In genomic region chr15:98952751-98953400, GRCm38 (mm10) we compare ENCODE assay signal across 7 mouse cellular contexts. TPM values are rescaled to one million over a fixed set of nuclear protein-coding genes. Genes with fewer than 3 reads are reported as not detected.
DNase-seq lines count a peak whose midpoint lies in the region; ATAC-seq and TF ChIP-seq lines count a peak whose summit lies in the region.

No protein-coding gene starts in this region.

- peaks cover 25% of the 10 kb centered on the region for H3K4me1 ChIP-seq in forebrain, embryonic 15.5 days
- H3K4me1 ChIP-seq in hindbrain, embryonic 13.5 days (replicated peaks), result peaks cover 23% of the 10 kb centered on the region
- H3K4me1 ChIP-seq in liver, adult 2 months (ENCODE audit: control insufficient read depth, insufficient read depth, low read length), result no peaks in the 10 kb centered on the region; the same call in 1 of the 2 replicates
- H3K4me1 ChIP-seq in midbrain, embryonic 15.5 days, result peaks cover 27% of the 10 kb centered on the region

- peak overlapping the region; percentile 70 for H3K4me2 ChIP-seq in forebrain, embryonic 15.5 days (replicated peaks)
- 0 out of 2 replicates have a peak overlapping the region, but pooled peaks have one; percentile 68 for H3K4me2 ChIP-seq in hindbrain, embryonic 13.5 days
- peak overlapping the region; percentile 56 for H3K4me2 ChIP-seq in midbrain, embryonic 15.5 days

- H3K27me3 ChIP-seq in forebrain, embryonic 15.5 days, result no peaks in the 10 kb centered on the region
- H3K27me3 ChIP-seq in hindbrain, embryonic 13.5 days, result no peaks in the 10 kb centered on the region
- no peaks in the 10 kb centered on the region; the same call in 1 of the 2 replicates for H3K27me3 ChIP-seq in liver, adult 2 months (ENCODE audit: control insufficient read depth, insufficient read depth, low read length)
- H3K27me3 ChIP-seq in midbrain, embryonic 15.5 days (replicated peaks), result no peaks in the 10 kb centered on the region

- H3K4me3 ChIP-seq in forebrain, embryonic 15.5 days, result peak overlapping the region; percentile 98
- H3K4me3 ChIP-seq in hindbrain, embryonic 13.5 days, result peak overlapping the region; percentile 81
- peak overlapping the region; percentile 62 for H3K4me3 ChIP-seq in liver, adult 2 months (ENCODE audit: insufficient read depth, low read depth, low read length)
- H3K4me3 ChIP-seq in midbrain, embryonic 15.5 days, result peak overlapping the region; percentile 87

- peaks cover 15% of the 10 kb centered on the region for H3K36me3 ChIP-seq in forebrain, embryonic 15.5 days
- H3K36me3 ChIP-seq in hindbrain, embryonic 13.5 days, result peaks cover 15% of the 10 kb centered on the region
- no peaks in the 10 kb centered on the region for H3K36me3 ChIP-seq in liver, adult 2 months (ENCODE audit: control insufficient read depth, insufficient read depth, low read length)
- no peaks in the 10 kb centered on the region for H3K36me3 ChIP-seq in midbrain, embryonic 15.5 days (replicated peaks)

- WGBS in forebrain, embryonic 15.5 days, result under 1% methylated on average over 41 of the region's 41 CpGs
- WGBS in hindbrain, embryonic 13.5 days, result under 1% methylated on average over 41 of the region's 41 CpGs
- 1% methylated on average over 41 of the region's 41 CpGs for WGBS in liver, adult 2 months
- WGBS in midbrain, embryonic 15.5 days, result under 1% methylated on average over 41 of the region's 41 CpGs

- DNase-seq in MEL-GATA-1-ER (ENCODE audit: extremely low read depth, low read depth), result peak; percentile 39
- peak; percentile 79 for DNase-seq in adrenal gland, postnatal 10 days
- DNase-seq in liver, adult 2 months (ENCODE audit: extremely low read depth, low read depth, low spot score), result no peak
- DNase-seq in testis, postnatal 14 days (ENCODE audit: low spot score), result peak; percentile 55

- peak; percentile 38 for ATAC-seq in forebrain, embryonic 15.5 days (replicated peaks)
- peak; percentile 55 for ATAC-seq in hindbrain, embryonic 13.5 days (ENCODE audit: low FRiP score)
- peak; percentile 51 for ATAC-seq in midbrain, embryonic 15.5 days (replicated peaks)

- peak; percentile 59; the same call in 1 of the 2 replicates for TF ChIP-seq CTCF in liver, adult 2 months (IDR thresholded peaks at IDR 0.05; ENCODE audit: low read depth, low read length)

- TF ChIP-seq POLR2A in liver, adult 2 months (IDR thresholded peaks at IDR 0.05; ENCODE audit: extremely low read depth, insufficient read depth, low read length), result no peak

- H3K9ac ChIP-seq in forebrain, embryonic 15.5 days (replicated peaks), result peak overlapping the region; percentile 100
- peak overlapping the region; percentile 100 for H3K9ac ChIP-seq in hindbrain, embryonic 13.5 days
- peak overlapping the region; percentile 60 for H3K9ac ChIP-seq in liver, adult 2 months (ENCODE audit: low read depth, low read length)
- peak overlapping the region; percentile 98 for H3K9ac ChIP-seq in midbrain, embryonic 15.5 days

- no peaks in the 10 kb centered on the region for H3K9me3 ChIP-seq in forebrain, embryonic 15.5 days
- no peaks in the 10 kb centered on the region for H3K9me3 ChIP-seq in hindbrain, embryonic 13.5 days
- H3K9me3 ChIP-seq in midbrain, embryonic 15.5 days, result no peaks in the 10 kb centered on the region

- H3K79me2 ChIP-seq in liver, adult 2 months (ENCODE audit: control insufficient read depth, insufficient read depth, low read length), result no peaks in the 10 kb centered on the region

- peak overlapping the region; percentile 98 for H3K27ac ChIP-seq in forebrain, embryonic 15.5 days (replicated peaks)
- peak overlapping the region; percentile 99 for H3K27ac ChIP-seq in hindbrain, embryonic 13.5 days
- H3K27ac ChIP-seq in liver, adult 2 months (replicated peaks; ENCODE audit: insufficient read depth, low read depth, low read length), result peak overlapping the region; percentile 51
- H3K27ac ChIP-seq in midbrain, embryonic 15.5 days, result peak overlapping the region; percentile 100

RNA-seq across cellular contexts. Expression of gene Gm49450, which starts 0.5 kb away (rescaled TPM):
- total RNA-seq in adrenal gland, postnatal 10 days (2021), result not detected
- not detected in 2 replicates for polyA plus RNA-seq in forebrain, embryonic 15.5 days (2015; fragmentation: Nextera tagmentation; extraction: Ambion mirVana)
- polyA plus RNA-seq in hindbrain, embryonic 13.5 days (2015; fragmentation: Nextera tagmentation; extraction: Ambion mirVana), result not detected in 2 replicates
- not detected in 2 replicates for total RNA-seq in liver, adult 2 months (2014; rRNA removed)
- 2.9 and 3.1 TPM in 2 replicates for polyA plus RNA-seq in liver, adult 2 months (2012; rRNA removed)
- not detected in 2 replicates for polyA plus RNA-seq in midbrain, embryonic 15.5 days (2015; fragmentation: Nextera tagmentation; extraction: Ambion mirVana)

RNA-seq across cellular contexts. Expression of gene Tuba1a, which starts 0.6 kb away (rescaled TPM):
- 100 to 1,000 TPM; 202 to 313 TPM for total RNA-seq in adrenal gland, postnatal 10 days (2021)
- polyA plus RNA-seq in forebrain, embryonic 15.5 days (2015; fragmentation: Nextera tagmentation; extraction: Ambion mirVana), result 14,933 and 15,115 TPM in 2 replicates
- polyA plus RNA-seq in hindbrain, embryonic 13.5 days (2015; fragmentation: Nextera tagmentation; extraction: Ambion mirVana), result 15,152 and 15,804 TPM in 2 replicates
- 8.4 and 12.9 TPM in 2 replicates for total RNA-seq in liver, adult 2 months (2014; rRNA removed)
- polyA plus RNA-seq in liver, adult 2 months (2012; rRNA removed), result 10.7 and 13.7 TPM in 2 replicates
- 17,671 and 17,732 TPM in 2 replicates for polyA plus RNA-seq in midbrain, embryonic 15.5 days (2015; fragmentation: Nextera tagmentation; extraction: Ambion mirVana)

RNA-seq across cellular contexts. Expression of gene Tuba1b, which starts 18.5 kb away (rescaled TPM):
- total RNA-seq in adrenal gland, postnatal 10 days (2021), result 100 to 1,000 TPM; 329 to 414 TPM
- 1,138 and 1,204 TPM in 2 replicates for polyA plus RNA-seq in forebrain, embryonic 15.5 days (2015; fragmentation: Nextera tagmentation; extraction: Ambion mirVana)
- polyA plus RNA-seq in hindbrain, embryonic 13.5 days (2015; fragmentation: Nextera tagmentation; extraction: Ambion mirVana), result 1,016 and 1,054 TPM in 2 replicates
- total RNA-seq in liver, adult 2 months (2014; rRNA removed), result 49.9 and 99.4 TPM in 2 replicates
- 151 and 183 TPM in 2 replicates for polyA plus RNA-seq in liver, adult 2 months (2012; rRNA removed)
- 1,136 and 1,188 TPM in 2 replicates for polyA plus RNA-seq in midbrain, embryonic 15.5 days (2015; fragmentation: Nextera tagmentation; extraction: Ambion mirVana)

RNA-seq across cellular contexts. Expression of gene Lmbr1l, which starts 34.8 kb away (rescaled TPM):
- 10 to 100 TPM; 17.7 to 27.7 TPM for total RNA-seq in adrenal gland, postnatal 10 days (2021)
- polyA plus RNA-seq in forebrain, embryonic 15.5 days (2015; fragmentation: Nextera tagmentation; extraction: Ambion mirVana), result 43.2 and 45.2 TPM in 2 replicates
- 37.7 and 38.3 TPM in 2 replicates for polyA plus RNA-seq in hindbrain, embryonic 13.5 days (2015; fragmentation: Nextera tagmentation; extraction: Ambion mirVana)
- total RNA-seq in liver, adult 2 months (2014; rRNA removed), result 24.3 and 28.8 TPM in 2 replicates
- polyA plus RNA-seq in liver, adult 2 months (2012; rRNA removed), result 21.3 and 32.4 TPM in 2 replicates
- polyA plus RNA-seq in midbrain, embryonic 15.5 days (2015; fragmentation: Nextera tagmentation; extraction: Ambion mirVana), result 35.5 and 38.3 TPM in 2 replicates

RNA-seq across cellular contexts. Expression of gene Dhh, which starts 54.5 kb away (rescaled TPM):
- 1 to 10 TPM; 2.6 to 3.2 TPM for total RNA-seq in adrenal gland, postnatal 10 days (2021)
- polyA plus RNA-seq in forebrain, embryonic 15.5 days (2015; fragmentation: Nextera tagmentation; extraction: Ambion mirVana), result 0.52 and 0.68 TPM in 2 replicates
- 1.7 and 2.2 TPM in 2 replicates for polyA plus RNA-seq in hindbrain, embryonic 13.5 days (2015; fragmentation: Nextera tagmentation; extraction: Ambion mirVana)
- under 0.01 and 0.13 TPM in 2 replicates for total RNA-seq in liver, adult 2 months (2014; rRNA removed)
- 0.18 and 0.45 TPM in 2 replicates for polyA plus RNA-seq in liver, adult 2 months (2012; rRNA removed)
- polyA plus RNA-seq in midbrain, embryonic 15.5 days (2015; fragmentation: Nextera tagmentation; extraction: Ambion mirVana), result 0.35 and 0.73 TPM in 2 replicates

Comparison
In these comparisons a context has a peak if more than half of its experiments do, and no peak if none do; other contexts are left out.
1. RNA of gene Tuba1a, which starts 0.6 kb away (polyA plus RNA-seq): 17,671 to 17,732 TPM in midbrain, embryonic 15.5 days, 15,152 to 15,804 TPM in hindbrain, embryonic 13.5 days and 14,933 to 15,115 TPM in forebrain, embryonic 15.5 days; 10.7 to 13.7 TPM in liver, adult 2 months; every median in the first group is over 1,000 times any median in the second.
2. Peak in every context shown above with its lines, with median percentiles within 50 percentile points of each other: ATAC-seq, H3K27ac ChIP-seq, H3K4me2 ChIP-seq, H3K4me3 ChIP-seq and H3K9ac ChIP-seq.